Mouse (Mus musculus) left cerebral cortex, adult 8-10 months (tissue): ENCODE data around the gene Sds. TPM values are rescaled to one million over a fixed set of nuclear protein-coding genes. Genes with fewer than 3 reads are reported as not detected.

ENCODE experiments used
- DNase-seq, 2 experiments: peaks; one replicate each; pipeline ENCODE4 v3.0.0; 2022; ENCODE audit warnings: low spot score in 2 of 2
- total RNA-seq, 4 experiments: library from RNA; stranded (reverse); gene quantifications; 2 replicates each; pipeline ENCODE4 v1.2.4; 2022

The Sds gene
- total RNA-seq, 4 experiments from 2014 or later, result 0.61 to 2.0 (median 1.00) TPM; not detected in 1

GRCm38 (mm10) chr5:120439887-120440670 is 36.2 kb upstream of the Sds start:
- DNase-seq, result no peak

- peak; percentile 58 to 85 for DNase-seq
Measured at GRCm38 (mm10) chr5:120440733-120441132, 35.6 kb upstream of the Sds start.

GRCm38 (mm10) chr5:120447305-120447704 is 29.0 kb upstream of the Sds start:
- DNase-seq, result no peak

GRCm38 (mm10) chr5:120454756-120455337 is 21.5 kb upstream of the Sds start:
- DNase-seq, result no peak

GRCm38 (mm10) chr5:120456253-120456652 is 20.1 kb upstream of the Sds start:
- DNase-seq, result no peak

- no peak for DNase-seq
Measured at GRCm38 (mm10) chr5:120456841-120457554, 19.3 kb upstream of the Sds start.

- no peak for DNase-seq
Measured at GRCm38 (mm10) chr5:120457628-120458027, 18.7 kb upstream of the Sds start.

GRCm38 (mm10) chr5:120459133-120459532 is 17.2 kb upstream of the Sds start:
- no peak for DNase-seq

GRCm38 (mm10) chr5:120461902-120462301 is 14.4 kb upstream of the Sds start:
- no peak for DNase-seq

GRCm38 (mm10) chr5:120464321-120464720 is 12.0 kb upstream of the Sds start:
- DNase-seq, result no peak

GRCm38 (mm10) chr5:120465062-120465461 is 11.3 kb upstream of the Sds start:
- no peak for DNase-seq

GRCm38 (mm10) chr5:120465860-120466259 is 10.5 kb upstream of the Sds start:
- no peak for DNase-seq

GRCm38 (mm10) chr5:120467026-120467425 is 9.3 kb upstream of the Sds start:
- no peak for DNase-seq

- no peak for DNase-seq
Measured at GRCm38 (mm10) chr5:120468336-120468735, 8.0 kb upstream of the Sds start.

- DNase-seq, result no peak
Measured at GRCm38 (mm10) chr5:120468830-120469229, 7.5 kb upstream of the Sds start.

GRCm38 (mm10) chr5:120471538-120471937 is 4.8 kb upstream of the Sds start:
- DNase-seq, result no peak

GRCm38 (mm10) chr5:120472770-120473169 is 3.6 kb upstream of the Sds start, which contains the start of gene Sdsl:
Gene Sdsl, minus strand, starts transcription at chr5:120472810.
- DNase-seq, result no peak

- DNase-seq, result no peak
Measured at GRCm38 (mm10) chr5:120473361-120473760, 3.0 kb upstream of the Sds start.

- DNase-seq, result no peak
Measured at GRCm38 (mm10) chr5:120475861-120476260, 465 bp upstream of the Sds start.

GRCm38 (mm10) chr5:120477993-120478392 is 1.7 kb downstream of the Sds start:
- no peak for DNase-seq

- no peak for DNase-seq
Measured at GRCm38 (mm10) chr5:120479538-120479937, 3.2 kb downstream of the Sds start.

- DNase-seq, result no peak
Measured at GRCm38 (mm10) chr5:120481205-120481604, 4.9 kb downstream of the Sds start.
